Mouse (Mus musculus) testis, adult 2 months (tissue): ENCODE results near the gene Sh3kbp1. TPM values are rescaled to one million over a fixed set of nuclear protein-coding genes. Genes with fewer than 3 reads are reported as not detected.

Source experiments
- H3K27ac ChIP-seq: fragments of 200-500 bp; 2 replicates; pipeline ENCODE4 v1.5.1; 2012; ENCODE audit warnings: low read depth, low read length; ENCODE audit not compliant: control insufficient read depth, insufficient read depth
- H3K27me3 ChIP-seq: fragments of 200-500 bp; 2 replicates; pipeline ENCODE4 v1.6.1; 2012; ENCODE audit warnings: mild to moderate bottlenecking, low read length, moderate library complexity; ENCODE audit not compliant: control insufficient read depth, insufficient read depth
- H3K36me3 ChIP-seq: fragments of 200-500 bp; 2 replicates; pipeline ENCODE4 v1.6.1; 2012; ENCODE audit warnings: mild to moderate bottlenecking, low read length; ENCODE audit not compliant: control insufficient read depth, insufficient read depth
- H3K4me1 ChIP-seq: fragments of 200-500 bp; 2 replicates; pipeline ENCODE4 v1.6.1; 2012; ENCODE audit warnings: low read length; ENCODE audit not compliant: control insufficient read depth, insufficient read depth
- H3K4me3 ChIP-seq: fragments of 200-500 bp; 2 replicates; pipeline ENCODE4 v1.5.1; 2012; ENCODE audit warnings: low read depth, mild to moderate bottlenecking, low read length, moderate library complexity, mixed read lengths; ENCODE audit not compliant: control insufficient read depth
- CTCF ChIP-seq: fragments of 200-500 bp; IDR thresholded peaks from 2 replicates; pipeline ENCODE4 v1.5.1; 2012; ENCODE audit warnings: low read depth, mild to moderate bottlenecking, inconsistent platforms, low read length, moderate library complexity; ENCODE audit not compliant: control insufficient read depth, insufficient read depth, insufficient replicate concordance
- POLR2A ChIP-seq: fragments of 200-500 bp; IDR thresholded peaks from 2 replicates; pipeline ENCODE4 v1.6.1; 2012; ENCODE audit warnings: low read depth, mild to moderate bottlenecking, inconsistent platforms, low read length, moderate library complexity; ENCODE audit not compliant: control insufficient read depth
- polyA plus RNA-seq: library from polyadenylated mRNA; depleted of rRNA; stranded (reverse); fragments of >200 nt; gene quantifications from 2 replicates; pipeline ENCODE4 v1.2.3, GENCODE M21; 2012

Sh3kbp1 gene
- polyA plus RNA-seq, 1 experiment: 74.8 TPM

DNA sequence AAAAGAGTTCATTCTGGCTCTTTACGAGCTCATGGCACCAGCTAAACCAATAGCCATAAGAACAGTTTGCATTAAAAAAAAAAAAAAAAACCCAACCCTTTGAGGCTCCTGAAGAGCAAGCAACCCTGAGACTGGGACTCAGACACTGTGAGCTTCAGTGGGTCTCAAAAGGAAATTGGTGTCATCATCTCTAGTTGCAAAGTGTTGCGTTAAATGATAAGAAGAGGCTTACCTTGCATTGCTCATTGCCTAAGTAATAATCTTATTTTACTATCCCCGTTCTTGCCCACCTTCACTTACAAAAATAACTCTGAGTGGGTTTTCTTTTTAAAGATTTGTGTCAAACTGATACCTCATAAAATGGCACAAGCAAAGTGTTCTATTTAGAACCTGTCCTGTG, 21.5 kb downstream of the Sh3kbp1 start:
- Histone ChIP-seq H3K4me1 (no peaks in the 10 kb centered on the region), H3K4me3 (no peak overlapping the region), H3K27me3 (no peaks in the 10 kb centered on the region), H3K27ac (no peak overlapping the region), H3K36me3 (no peaks in the 10 kb centered on the region)
- TF ChIP-seq CTCF: no peak
- no peak for TF ChIP-seq POLR2A

DNA sequence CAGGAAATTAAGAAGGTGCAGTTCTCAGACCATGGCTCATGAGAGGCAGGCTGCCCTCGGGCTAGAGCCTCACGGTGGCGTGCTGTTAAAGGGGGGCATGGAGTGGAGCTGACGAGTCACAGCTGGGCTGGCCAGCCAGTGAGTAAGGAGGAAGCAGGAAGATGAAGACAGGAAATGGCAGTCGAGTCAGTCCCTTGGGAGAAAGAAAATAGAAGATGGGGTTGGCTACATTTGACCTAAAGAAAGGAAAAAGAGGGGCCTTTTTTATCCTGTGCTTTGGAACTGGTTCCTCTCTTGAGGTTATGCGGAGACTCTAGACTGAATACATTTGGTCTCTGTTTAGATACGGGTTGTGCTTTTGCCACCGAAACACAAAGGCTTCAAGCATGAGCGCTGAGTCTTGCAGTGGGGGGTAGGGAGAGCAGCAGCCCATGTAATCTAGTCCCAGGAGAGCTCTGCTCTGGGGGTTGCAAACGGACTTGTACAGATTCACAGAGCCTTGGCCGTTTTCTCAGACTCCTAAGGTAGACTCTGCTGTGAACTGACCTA, 23.1 kb downstream of the Sh3kbp1 start:
- H3K27me3 ChIP-seq: no peaks in the 10 kb centered on the region
- H3K27ac ChIP-seq: no peak overlapping the region
- TF ChIP-seq CTCF: no peak
- no peak for TF ChIP-seq POLR2A
- no peak overlapping the region for H3K4me3 ChIP-seq
- no peaks in the 10 kb centered on the region for H3K4me1 ChIP-seq
- no peaks in the 10 kb centered on the region for H3K36me3 ChIP-seq

DNA sequence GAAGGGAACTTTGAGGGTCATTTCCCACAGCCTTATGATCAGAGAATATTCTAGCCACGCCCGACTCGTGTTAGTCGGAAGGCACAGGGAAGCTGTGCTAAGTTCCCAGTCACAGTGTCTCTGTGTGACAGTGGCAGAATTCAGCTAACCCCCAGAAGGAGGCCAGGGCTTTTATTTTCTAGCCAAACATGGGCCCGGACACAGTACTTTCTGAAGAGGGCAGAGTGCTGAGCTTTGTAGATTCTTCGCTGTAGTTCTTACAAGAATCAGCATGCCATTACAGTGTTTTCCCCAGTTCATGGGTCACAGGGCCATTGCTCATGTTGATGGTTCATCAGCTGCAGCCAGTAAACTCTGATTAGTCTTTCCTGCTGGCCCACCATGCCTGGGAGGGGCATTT, 23.7 kb downstream of the Sh3kbp1 start:
- Histone ChIP-seq H3K36me3 (no peaks in the 10 kb centered on the region), H3K27me3 (no peaks in the 10 kb centered on the region), H3K4me3 (no peak overlapping the region), H3K4me1 (no peaks in the 10 kb centered on the region), H3K27ac (no peak overlapping the region)
- TF ChIP-seq CTCF (no peak), POLR2A (no peak)

DNA sequence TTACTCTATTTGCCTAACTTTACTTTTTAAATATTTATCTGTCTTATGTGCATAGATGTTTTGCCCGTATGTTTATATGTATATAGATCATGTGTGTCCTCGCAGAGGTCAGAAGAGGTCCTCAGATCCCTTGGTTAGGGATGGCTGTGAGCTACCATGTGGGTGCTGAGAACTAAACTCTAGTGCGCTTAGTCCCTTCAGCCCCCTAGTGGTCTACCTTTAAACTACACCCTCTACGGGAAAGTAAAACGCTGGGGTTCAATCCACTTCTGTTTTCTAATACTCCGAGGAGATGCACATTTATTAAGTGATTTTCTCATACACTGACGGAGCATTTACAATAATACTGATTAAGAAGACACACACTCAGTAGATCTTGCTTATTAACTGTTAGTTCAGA, 44.3 kb downstream of the Sh3kbp1 start:
- Histone ChIP-seq H3K4me1 (no peaks in the 10 kb centered on the region), H3K27me3 (no peaks in the 10 kb centered on the region), H3K27ac (no peak overlapping the region), H3K4me3 (no peak overlapping the region), H3K36me3 (no peaks in the 10 kb centered on the region)
- TF ChIP-seq CTCF: no peak
- no peak for TF ChIP-seq POLR2A

DNA sequence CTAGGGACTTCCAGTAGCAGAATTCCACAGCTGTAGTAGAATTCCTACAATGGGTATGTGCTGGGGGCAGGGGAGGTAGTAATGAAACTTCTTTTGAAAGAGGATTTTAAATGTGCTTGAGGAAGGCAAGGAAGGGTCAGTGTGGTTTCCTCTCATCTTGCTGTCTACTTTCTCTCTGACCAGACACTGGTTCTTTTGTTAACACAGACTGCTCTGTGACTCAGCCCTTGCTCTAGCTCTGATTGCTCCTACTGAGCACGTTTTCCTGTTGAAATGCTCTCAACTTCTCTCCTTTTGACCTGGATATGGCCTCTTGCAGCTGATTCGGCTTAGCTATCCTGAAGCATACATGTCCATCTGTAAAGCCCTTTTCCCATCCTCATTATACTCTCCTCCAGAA, 45.4 kb downstream of the Sh3kbp1 start:
- H3K36me3 ChIP-seq: no peaks in the 10 kb centered on the region
- H3K27me3 ChIP-seq: no peaks in the 10 kb centered on the region
- H3K4me1 ChIP-seq: no peaks in the 10 kb centered on the region
- TF ChIP-seq CTCF (no peak), POLR2A (no peak)
- H3K4me3 ChIP-seq: no peak overlapping the region
- H3K27ac ChIP-seq: no peak overlapping the region

DNA sequence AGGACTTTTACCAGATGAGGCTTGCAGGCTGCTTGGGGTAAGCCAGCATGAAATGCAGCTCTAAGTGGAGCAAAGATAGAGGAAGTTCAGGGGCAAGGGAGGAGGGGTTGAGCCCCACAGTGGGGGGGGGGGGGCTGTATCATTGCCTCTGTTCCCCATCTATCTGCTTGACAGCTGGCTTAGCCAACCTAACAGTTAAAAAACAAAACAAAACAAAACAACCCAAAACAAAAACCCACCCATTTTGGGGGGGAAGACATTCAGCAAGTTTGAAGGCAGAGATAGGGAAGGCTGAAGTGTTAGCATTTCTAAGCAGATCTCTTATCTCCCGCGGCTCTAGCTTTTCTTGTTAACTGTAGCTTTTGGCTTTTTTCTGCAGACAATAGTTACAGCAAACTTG, 49.2 kb downstream of the Sh3kbp1 start:
- Histone ChIP-seq H3K36me3 (no peaks in the 10 kb centered on the region), H3K27me3 (no peaks in the 10 kb centered on the region), H3K4me3 (no peak overlapping the region), H3K27ac (no peak overlapping the region), H3K4me1 (no peaks in the 10 kb centered on the region)
- TF ChIP-seq POLR2A: no peak
- no peak for TF ChIP-seq CTCF

DNA sequence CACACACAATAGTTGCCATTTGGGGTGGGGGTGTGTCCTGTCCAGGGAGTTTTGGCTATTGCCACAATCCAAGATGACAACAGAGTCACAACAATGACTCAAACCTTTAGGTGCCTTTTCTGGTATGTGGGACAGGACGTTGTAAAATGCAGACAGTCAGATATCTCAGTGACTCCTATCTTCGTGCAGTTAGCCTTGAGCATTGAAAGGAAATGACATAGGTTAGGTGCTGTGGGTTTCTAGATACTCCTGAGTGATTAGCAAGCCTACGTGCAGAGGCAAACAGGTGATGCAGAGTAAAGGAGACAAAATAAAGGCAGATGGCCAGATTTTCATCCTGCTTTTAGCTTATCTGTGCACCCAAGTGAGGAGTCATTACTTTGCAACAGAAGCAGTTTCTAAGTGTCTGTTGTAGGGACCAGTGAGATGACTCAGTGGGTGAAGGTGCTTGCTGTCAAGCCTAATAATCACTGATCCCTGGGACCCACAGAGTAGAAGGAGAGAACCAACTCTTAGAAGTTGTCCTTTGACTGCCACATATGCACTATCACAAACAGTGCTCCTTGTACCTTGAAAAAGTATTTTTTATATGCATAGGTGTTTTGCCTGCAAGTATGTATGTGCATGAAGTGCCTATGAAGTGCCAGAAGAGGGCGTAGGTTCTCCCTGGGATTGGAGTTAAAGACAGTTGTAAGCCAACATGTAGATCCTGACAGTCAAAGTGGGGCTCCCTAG, 50.7 kb downstream of the Sh3kbp1 start:
- no peaks in the 10 kb centered on the region for H3K27me3 ChIP-seq

DNA sequence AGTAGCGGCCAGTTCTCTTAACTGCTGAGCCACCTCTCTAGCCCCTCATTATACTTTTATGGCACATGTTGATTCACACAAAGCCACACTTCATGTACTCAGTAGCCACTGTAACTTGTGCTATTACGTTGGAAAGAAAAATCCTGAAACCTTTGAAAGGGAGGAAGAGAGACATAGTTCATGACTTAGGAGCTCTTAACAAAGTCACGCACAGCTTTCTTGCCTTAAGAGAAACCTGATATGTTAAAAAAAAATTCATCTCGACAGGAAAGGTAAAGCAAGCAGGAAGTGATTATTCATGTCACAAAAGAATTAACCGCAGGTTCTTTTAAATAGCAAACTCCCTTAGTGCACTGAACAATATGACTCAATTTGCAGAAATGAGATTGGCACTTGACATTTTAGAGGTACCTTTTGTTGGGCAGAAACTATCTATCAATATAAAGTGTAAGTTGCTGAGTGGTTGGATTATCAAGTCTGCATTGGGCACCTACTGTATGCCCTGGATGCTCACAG, 51.3 kb downstream of the Sh3kbp1 start:
- Histone ChIP-seq H3K4me3 (no peak overlapping the region), H3K36me3 (no peaks in the 10 kb centered on the region), H3K4me1 (no peaks in the 10 kb centered on the region), H3K27ac (no peak overlapping the region), H3K27me3 (no peaks in the 10 kb centered on the region)
- TF ChIP-seq CTCF: no peak
- TF ChIP-seq POLR2A: no peak

More for the DNA sequence above, 50.7 kb downstream of the Sh3kbp1 start:
- Histone ChIP-seq H3K4me3 (no peak overlapping the region), H3K4me1 (no peaks in the 10 kb centered on the region), H3K27ac (no peak overlapping the region), H3K36me3 (no peaks in the 10 kb centered on the region)
- TF ChIP-seq POLR2A: no peak
- TF ChIP-seq CTCF: no peak
